Comparison of ENCODE assay signal across 33 mouse cellular contexts in genomic region chr1:172653900-172654299, GRCm38 (mm10). TPM values are rescaled to one million over a fixed set of nuclear protein-coding genes. Genes with fewer than 3 reads are reported as not detected.
DNase-seq lines count a peak whose midpoint lies in the region; ATAC-seq lines count a peak whose summit lies in the region.
"Had no signal": no experiment of that assay in that cellular context is flagged by ENCODE, and none has a peak within 500 bp of the region (broad histone marks: within the 10 kb centered on the region; RNA-seq: fewer than 3 reads in every experiment).

No protein-coding gene starts in this region.

- DNase-seq in heart, adult 8-10 months (ENCODE audit: low spot score): no peak
- DNase-seq in 416B (ENCODE audit: low read depth): peak; percentile 82
- DNase-seq in embryo, embryonic 11 days: no peak
- no peak for DNase-seq in cerebellum, adult 11-12 months
- DNase-seq: adrenal gland, postnatal 10 days; B cell, adult 2 months; cerebellum, adult 11 months; cerebellum, adult 8-10 months; cerebellum, postnatal 10 days; cerebellum, postnatal 36 days; gastrocnemius, postnatal 25 days; heart, adult 2 months; heart, postnatal 14 days had no signal

- ATAC-seq in heart, embryonic 14.5 days (ENCODE audit: insufficient number of reproducible peaks, insufficient read depth, low FRiP score, low read depth): 0 out of 2 replicates have a peak, but pooled peaks have one; percentile 33
- peak; percentile 31 to 54; a peak in 3 of 4 replicates for ATAC-seq in hematopoietic stem cell, adult 5-6 weeks (replicated peaks in 1 of 2; ENCODE audit: insufficient read depth in 1 of 2, low FRiP score in 2 of 2, low TSS enrichment in 1 of 2, low read depth in 1 of 2, poor library complexity in 2 of 2, severe bottlenecking in 2 of 2)
- ATAC-seq in megakaryocyte progenitor cell, adult 5-6 weeks (replicated peaks; ENCODE audit: poor library complexity): peak; percentile 30; the same call in 1 of the 2 replicates
- no peak for ATAC-seq in inflammation-experienced regulatory T-cells, adult 6 months
- ATAC-seq: forebrain, embryonic 14.5 days; hindbrain, embryonic 16.5 days; intestine, embryonic 16.5 days; Patski had no signal

- no peak overlapping the region for H3K27ac ChIP-seq in heart, embryonic 14.5 days (replicated peaks in 1 of 2; ENCODE audit: control insufficient read depth in 1 of 2, insufficient read depth in 1 of 2, low read depth in 2 of 2, low read length in 2 of 2)
- H3K27ac ChIP-seq: embryonic facial prominence, embryonic 12.5 days; embryonic facial prominence, embryonic 15.5 days; heart, adult 2 months; heart, embryonic 15.5 days; hindbrain, embryonic 10.5 days; hindbrain, embryonic 13.5 days had no signal

- 46% methylated on average over 6 of the region's 6 CpGs for WGBS in heart, embryonic 14.5 days

- no peak overlapping the region for H3K4me3 ChIP-seq in heart, embryonic 14.5 days (ENCODE audit: control insufficient read depth in 1 of 2, insufficient read depth in 1 of 2, low read depth in 1 of 2, low read length in 2 of 2)
- H3K4me3 ChIP-seq: embryonic facial prominence, embryonic 12.5 days; embryonic facial prominence, embryonic 15.5 days; heart, adult 2 months; heart, embryonic 15.5 days; hindbrain, embryonic 10.5 days; hindbrain, embryonic 13.5 days had no signal

- no peak overlapping the region for H3K4me2 ChIP-seq in heart, embryonic 14.5 days (ENCODE audit: low read length)
- H3K4me2 ChIP-seq: embryonic facial prominence, embryonic 12.5 days; embryonic facial prominence, embryonic 15.5 days; heart, embryonic 11.5 days; heart, embryonic 15.5 days; hindbrain, embryonic 13.5 days had no signal

- H3K27me3 ChIP-seq in heart, embryonic 14.5 days (ENCODE audit: control insufficient read depth, insufficient read depth, low read length): no peaks in the 10 kb centered on the region
- H3K27me3 ChIP-seq: CH12.LX; embryonic facial prominence, embryonic 12.5 days; embryonic facial prominence, embryonic 15.5 days; heart, embryonic 15.5 days; hindbrain, embryonic 13.5 days; Patski had no signal

- no peaks in the 10 kb centered on the region for H3K9me3 ChIP-seq in heart, embryonic 14.5 days (ENCODE audit: control insufficient read depth, low read length)
- H3K9me3 ChIP-seq: embryonic facial prominence, embryonic 12.5 days; embryonic facial prominence, embryonic 15.5 days; heart, embryonic 15.5 days; hindbrain, embryonic 10.5 days; hindbrain, embryonic 13.5 days had no signal

- H3K36me3 ChIP-seq in heart, embryonic 14.5 days (ENCODE audit: control insufficient read depth, insufficient read depth, low read length): no peaks in the 10 kb centered on the region
- H3K36me3 ChIP-seq: embryonic facial prominence, embryonic 12.5 days; embryonic facial prominence, embryonic 15.5 days; G1E; heart, embryonic 15.5 days; hindbrain, embryonic 10.5 days; hindbrain, embryonic 13.5 days had no signal

- H3K9ac ChIP-seq in heart, embryonic 14.5 days (ENCODE audit: low read length): no peak overlapping the region
- H3K9ac ChIP-seq: embryonic facial prominence, embryonic 12.5 days; embryonic facial prominence, embryonic 15.5 days; heart, embryonic 15.5 days; hindbrain, embryonic 13.5 days had no signal

- H3K4me1 ChIP-seq in heart, embryonic 14.5 days (ENCODE audit: control insufficient read depth in 2 of 2, insufficient read depth in 2 of 2, low read length in 2 of 2): peaks cover 9 to 19% of the 10 kb centered on the region in 2 experiments
- H3K4me1 ChIP-seq: embryonic facial prominence, embryonic 12.5 days; embryonic facial prominence, embryonic 15.5 days; hindbrain, embryonic 10.5 days; hindbrain, embryonic 13.5 days had no signal

RNA-seq across cellular contexts. Expression of gene Dusp23, which starts 21.1 kb away (rescaled TPM):
- polyA plus RNA-seq in heart, embryonic 14.5 days (2014; fragmentation: Nextera tagmentation; extraction: Ambion mirVana): 13.6 and 13.7 TPM in 2 replicates
- total RNA-seq in heart, adult 8-10 months (2022): 10 to 100 TPM in 3 of 4 experiments, 1 to 10 TPM in 1; 8.5 to 14.0 (median 11.5) TPM
- total RNA-seq in hematopoietic stem cell, adult 5-6 weeks (2017): 0.79 and 2.1 TPM in 2 replicates
- total RNA-seq in megakaryocyte progenitor cell, adult 5-6 weeks (2015): 18.0 and 21.6 TPM in 2 replicates
- total RNA-seq in megakaryocyte progenitor cell, adult 5-6 weeks (2017): 2.5 and 3.5 TPM in 2 replicates
- 1 to 10 TPM; 5.1 to 9.2 (median 5.5) TPM for polyA plus RNA-seq in inflammation-experienced regulatory T-cells, adult 6 months (2017; shearing (Covaris generic))
- total RNA-seq: G1E had no signal
- polyA plus RNA-seq: G1E had no signal

RNA-seq across cellular contexts. Expression of gene Crp, which starts 44.0 kb away (rescaled TPM):
- polyA plus RNA-seq in heart, embryonic 14.5 days (2014; fragmentation: Nextera tagmentation; extraction: Ambion mirVana): not detected in 2 replicates
- not detected for total RNA-seq in heart, adult 8-10 months (2022)
- not detected in 2 replicates for total RNA-seq in hematopoietic stem cell, adult 5-6 weeks (2017)
- not detected in 2 replicates for total RNA-seq in megakaryocyte progenitor cell, adult 5-6 weeks (2015)
- total RNA-seq in megakaryocyte progenitor cell, adult 5-6 weeks (2017): not detected in 2 replicates
- not detected for polyA plus RNA-seq in inflammation-experienced regulatory T-cells, adult 6 months (2017; shearing (Covaris generic))
- total RNA-seq: adrenal gland, adult 18-20 months; CH12.LX; gastrocnemius, postnatal 25 days; heart, adult 2 months; heart, postnatal 14 days had no signal
- polyA plus RNA-seq: embryonic facial prominence, embryonic 12.5 days; embryonic facial prominence, embryonic 15.5 days; forebrain, embryonic 11.5 days; G1E; heart, adult 2 months; heart, embryonic 15.5 days; hindbrain, embryonic 16.5 days had no signal

RNA-seq across cellular contexts. Expression of gene Fcrl6, which starts 51.5 kb away (rescaled TPM):
- polyA plus RNA-seq in heart, embryonic 14.5 days (2014; fragmentation: Nextera tagmentation; extraction: Ambion mirVana): not detected in 2 replicates
- not detected for total RNA-seq in heart, adult 8-10 months (2022)
- total RNA-seq in hematopoietic stem cell, adult 5-6 weeks (2017): not detected in 2 replicates
- total RNA-seq in megakaryocyte progenitor cell, adult 5-6 weeks (2015): not detected in 2 replicates
- total RNA-seq in megakaryocyte progenitor cell, adult 5-6 weeks (2017): not detected in 2 replicates
- polyA plus RNA-seq in inflammation-experienced regulatory T-cells, adult 6 months (2017; shearing (Covaris generic)): under 1 TPM in 1 of 3 experiments, not detected in 2; 0.28 TPM
- total RNA-seq: adrenal gland, adult 18-20 months; adrenal gland, postnatal 10 days; adrenal gland, postnatal 4 days; CH12.LX; G1E; gastrocnemius, adult 8-10 months; gastrocnemius, postnatal 25 days; heart, adult 2 months; heart, postnatal 14 days had no signal
- polyA plus RNA-seq: forebrain, embryonic 11.5 days; forebrain, embryonic 14.5 days; G1E; heart, adult 2 months; heart, embryonic 11.5 days; heart, embryonic 15.5 days; hindbrain, embryonic 10.5 days; hindbrain, embryonic 13.5 days; intestine, embryonic 16.5 days; Patski had no signal
